ENCODE assay signal across 9 mouse cellular contexts in the genomic region with DNA sequence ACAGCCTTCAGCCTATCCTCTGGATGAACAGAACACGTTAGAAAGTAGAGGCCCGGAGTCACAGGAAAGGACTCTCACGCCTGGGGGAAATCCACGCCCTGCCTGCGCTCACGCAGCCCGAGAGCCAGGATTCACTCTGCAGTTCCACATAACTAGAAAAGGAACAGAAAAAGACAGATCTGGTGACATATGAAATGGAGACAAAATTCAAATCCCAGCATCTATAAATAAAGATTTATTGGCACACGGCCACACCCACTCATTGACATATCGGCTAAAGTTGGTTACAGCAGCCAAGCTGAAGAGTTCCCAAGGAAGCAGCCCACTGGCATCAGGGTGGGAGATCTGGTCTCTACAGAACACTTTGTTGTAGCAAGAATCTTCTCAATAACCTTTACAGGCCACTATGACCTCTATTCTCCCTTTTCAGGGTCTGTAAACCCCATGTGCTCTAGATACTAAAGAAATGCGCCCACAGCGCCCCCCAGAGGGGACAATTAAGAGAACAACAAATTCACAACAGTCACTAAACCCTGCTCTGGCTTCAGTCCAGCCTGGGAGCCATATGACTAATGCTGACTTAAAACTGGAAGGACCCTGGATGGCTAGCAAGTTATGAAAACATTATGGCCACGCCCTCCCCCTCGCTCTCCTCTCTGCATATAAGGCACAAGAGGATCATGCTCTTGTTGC.
DNase-seq lines count a peak whose midpoint lies in the region; ATAC-seq and TF ChIP-seq lines count a peak whose summit lies in the region.
"Had no signal": no experiment of that assay in that cellular context is flagged by ENCODE, and none has a peak within 500 bp of the region (broad histone marks: within the 10 kb centered on the region; RNA-seq: fewer than 3 reads in every experiment).

No protein-coding gene starts in this region.

- TF ChIP-seq CTCF in ES-Bruce4 (IDR thresholded peaks at IDR 0.05; ENCODE audit: low read depth, low read length) = peak; percentile 13
- no peak for TF ChIP-seq CTCF in heart, adult 2 months (IDR thresholded peaks at IDR 0.05)

- peaks cover 24% of the 10 kb centered on the region for H3K27me3 ChIP-seq in heart, embryonic 10.5 days (ENCODE audit: insufficient read depth, poor library complexity, severe bottlenecking)
- no peaks in the 10 kb centered on the region for H3K27me3 ChIP-seq in ES-Bruce4 (ENCODE audit: control insufficient read depth, insufficient read depth, low read length, poor library complexity, severe bottlenecking)
- H3K27me3 ChIP-seq in intestine, embryonic 16.5 days (replicated peaks; ENCODE audit: control insufficient read depth, insufficient read depth, low read length) = no peaks in the 10 kb centered on the region
- no peaks in the 10 kb centered on the region for H3K27me3 ChIP-seq in neural tube, embryonic 15.5 days (replicated peaks)
- no peaks in the 10 kb centered on the region for H3K27me3 ChIP-seq in heart, adult 2 months (ENCODE audit: control insufficient read depth, insufficient read depth, low read length)
- H3K27me3 ChIP-seq: liver, embryonic 15.5 days had no signal

- WGBS in heart, embryonic 10.5 days = 66% methylated on average over 13 of the region's 13 CpGs
- 67% methylated on average over 13 of the region's 13 CpGs for WGBS in intestine, embryonic 16.5 days
- WGBS in neural tube, embryonic 15.5 days = 68% methylated on average over 13 of the region's 13 CpGs
- WGBS in heart, adult 2 months = 55% methylated on average over 13 of the region's 13 CpGs

- intact Hi-C loops in left cerebral cortex, postnatal 14 days (cut with DNase I) = loop anchor here (10.0 kb wide), 1 partner anchor 215 kb away; no protein-coding TSS in a partner anchor
- intact Hi-C loops in heart, adult 2 months (cut with DNase I) = no loop called here

- H3K79me2 ChIP-seq in heart, adult 2 months (replicated peaks; ENCODE audit: control insufficient read depth, insufficient read depth, low read length) = no peaks in the 10 kb centered on the region

- no peak for TF ChIP-seq POLR2A in ES-Bruce4 (IDR thresholded peaks at IDR 0.05; ENCODE audit: insufficient read depth, low read length)
- no peak for TF ChIP-seq POLR2A in heart, adult 2 months (IDR thresholded peaks at IDR 0.05; ENCODE audit: insufficient read depth, low read depth, low read length)

- no peak for ATAC-seq in intestine, embryonic 16.5 days
- ATAC-seq in neural tube, embryonic 15.5 days (ENCODE audit: low FRiP score) = no peak

- H3K36me3 ChIP-seq in heart, embryonic 10.5 days = no peaks in the 10 kb centered on the region
- no peaks in the 10 kb centered on the region for H3K36me3 ChIP-seq in ES-Bruce4 (ENCODE audit: control insufficient read depth, insufficient read depth, low read length, poor library complexity, severe bottlenecking)
- no peaks in the 10 kb centered on the region for H3K36me3 ChIP-seq in intestine, embryonic 16.5 days (ENCODE audit: control insufficient read depth, insufficient read depth, low read length)
- H3K36me3 ChIP-seq in neural tube, embryonic 15.5 days = no peaks in the 10 kb centered on the region
- H3K36me3 ChIP-seq in heart, adult 2 months (ENCODE audit: control insufficient read depth, insufficient read depth, low read length) = no peaks in the 10 kb centered on the region
- H3K36me3 ChIP-seq: liver, embryonic 15.5 days had no signal

- no peak overlapping the region for H3K27ac ChIP-seq in heart, embryonic 10.5 days
- H3K27ac ChIP-seq in ES-Bruce4 (ENCODE audit: insufficient read depth, low read length) = no peak overlapping the region
- H3K27ac ChIP-seq in intestine, embryonic 16.5 days (ENCODE audit: low read length) = no peak overlapping the region
- H3K27ac ChIP-seq in neural tube, embryonic 15.5 days (replicated peaks) = no peak overlapping the region
- no peak overlapping the region for H3K27ac ChIP-seq in heart, adult 2 months
- H3K27ac ChIP-seq: liver, embryonic 15.5 days had no signal

- H3K9ac ChIP-seq in ES-Bruce4 (ENCODE audit: low read depth, poor library complexity, severe bottlenecking) = no peak overlapping the region
- no peak overlapping the region for H3K9ac ChIP-seq in intestine, embryonic 16.5 days (ENCODE audit: low read depth, low read length)
- no peak overlapping the region for H3K9ac ChIP-seq in neural tube, embryonic 15.5 days (replicated peaks)
- H3K9ac ChIP-seq in heart, adult 2 months (ENCODE audit: low read depth, low read length) = no peak overlapping the region
- H3K9ac ChIP-seq: liver, embryonic 15.5 days had no signal

- no peak overlapping the region for H3K4me2 ChIP-seq in intestine, embryonic 16.5 days (ENCODE audit: low read depth, low read length)
- H3K4me2 ChIP-seq in neural tube, embryonic 15.5 days = no peak overlapping the region
- H3K4me2 ChIP-seq: liver, embryonic 15.5 days had no signal

- H3K4me1 ChIP-seq in heart, embryonic 10.5 days = no peaks in the 10 kb centered on the region
- H3K4me1 ChIP-seq in ES-Bruce4 (ENCODE audit: control insufficient read depth, insufficient read depth, low read length) = no peaks in the 10 kb centered on the region
- no peaks in the 10 kb centered on the region for H3K4me1 ChIP-seq in intestine, embryonic 16.5 days (ENCODE audit: control insufficient read depth, insufficient read depth, low read length)
- H3K4me1 ChIP-seq in neural tube, embryonic 15.5 days = peaks cover 14% of the 10 kb centered on the region; the same call in 1 of the 2 replicates
- H3K4me1 ChIP-seq in heart, adult 2 months (ENCODE audit: control insufficient read depth, insufficient read depth, low read length) = no peaks in the 10 kb centered on the region
- H3K4me1 ChIP-seq: liver, embryonic 15.5 days had no signal

- H3K9me3 ChIP-seq in heart, embryonic 10.5 days = no peaks in the 10 kb centered on the region
- H3K9me3 ChIP-seq in ES-Bruce4 (replicated peaks; ENCODE audit: control insufficient read depth, insufficient read depth, low read length, poor library complexity, severe bottlenecking) = no peaks in the 10 kb centered on the region
- no peaks in the 10 kb centered on the region for H3K9me3 ChIP-seq in intestine, embryonic 16.5 days (ENCODE audit: control insufficient read depth, low read length)
- H3K9me3 ChIP-seq in neural tube, embryonic 15.5 days (replicated peaks) = no peaks in the 10 kb centered on the region

- TF ChIP-seq EP300 in ES-Bruce4 (IDR thresholded peaks at IDR 0.05; ENCODE audit: insufficient read depth, low read depth, low read length) = no peak
- TF ChIP-seq EP300 in heart, adult 2 months (IDR thresholded peaks at IDR 0.05; ENCODE audit: insufficient read depth, low read depth, low read length) = no peak

- H3K4me3 ChIP-seq in heart, embryonic 10.5 days = no peak overlapping the region
- no peak overlapping the region for H3K4me3 ChIP-seq in ES-Bruce4 (ENCODE audit: low read depth, low read length)
- no peak overlapping the region for H3K4me3 ChIP-seq in intestine, embryonic 16.5 days (ENCODE audit: low read length)
- H3K4me3 ChIP-seq in neural tube, embryonic 15.5 days (replicated peaks) = no peak overlapping the region
- H3K4me3 ChIP-seq in heart, adult 2 months = no peak overlapping the region
- H3K4me3 ChIP-seq: liver, embryonic 15.5 days had no signal

- DNase-seq in heart, postnatal 4 days = peak; percentile 18
- DNase-seq in heart, embryonic 10.5 days (ENCODE audit: low spot score) = no peak
- peak; percentile 10 for DNase-seq in cerebellum, adult 11-12 months
- peak; percentile 71 to 91 for DNase-seq in left cerebral cortex, postnatal 14 days (ENCODE audit: low spot score in 2 of 2)
- DNase-seq in heart, adult 2 months = no peak

Comparison
In these comparisons a context has a peak if more than half of its experiments do, and no peak if none do; other contexts are left out.
1. DNase-seq: peak in heart, postnatal 4 days (single experiment), cerebellum, adult 11-12 months (single experiment) and left cerebral cortex, postnatal 14 days (2 of 2); none in heart, embryonic 10.5 days (single experiment) and heart, adult 2 months (0 of 2).